Mouse (Mus musculus) lung, adult 2 months (tissue): Measurements from ENCODE around the gene Npas3.

Experiments
- CTCF ChIP-seq: fragments of 200-500 bp; IDR thresholded peaks from 2 replicates; pipeline ENCODE4 v1.5.1; 2011; ENCODE audit warnings: mild to moderate bottlenecking, low read length, control low read depth; ENCODE audit not compliant: insufficient read depth
- POLR2A ChIP-seq: fragments of 200-500 bp; IDR thresholded peaks from 2 replicates; pipeline ENCODE4 v1.6.1; 2011; ENCODE audit warnings: low read depth, mild to moderate bottlenecking, control low read depth, low read length, borderline replicate concordance; ENCODE audit errors: extremely low read depth

DNA sequence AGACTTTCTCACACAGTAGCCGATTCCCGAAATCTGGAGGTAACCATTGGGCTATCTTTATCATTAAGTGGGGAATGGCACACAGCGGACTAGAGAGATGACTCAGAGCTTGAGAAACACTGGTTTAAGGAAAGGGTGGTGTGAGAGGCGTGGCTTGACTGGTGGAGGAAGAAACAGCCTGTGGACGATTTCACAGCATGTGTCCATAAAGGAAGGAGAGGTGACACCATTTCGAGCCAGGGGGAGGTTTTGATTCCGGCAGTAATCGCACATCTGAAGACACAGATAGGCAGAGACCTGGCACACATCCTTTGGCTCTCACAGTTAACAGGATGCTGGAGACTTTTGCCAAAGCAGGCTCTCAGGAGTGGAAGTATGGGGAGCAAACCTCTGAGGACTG is 660.3 kb downstream of the Npas3 start:
- no peak for TF ChIP-seq CTCF
- no peak for TF ChIP-seq POLR2A
